Mouse (Mus musculus) limb, embryonic 12.5 days (tissue): ENCODE data around the gene Tbc1d1. TPM values are rescaled to one million over a fixed set of nuclear protein-coding genes. Genes with fewer than 3 reads are reported as not detected.
A peak's percentile ranks its signal among the peaks of the same experiment; 100 is the strongest.
"Not testable (repeated sequence)": the region's sequence is repeated elsewhere in the genome, so short reads cannot be mapped to it uniquely, and the experiment has no call there.

ENCODE experiments used
- ATAC-seq: fragments of 200-750 bp; cut with Nextera tagmentation; 2 replicates; pipeline ENCODE4 v1.8.0; 2017; ENCODE audit warnings: low read depth, moderate TSS enrichment; ENCODE audit not compliant: insufficient number of reproducible peaks, insufficient read depth, low FRiP score, low TSS enrichment
- H3K27ac ChIP-seq: fragments of 300-500 bp; sonication (generic); 2 replicates; pipeline ENCODE4 v1.5.1; 2016; ENCODE audit warnings: mild to moderate bottlenecking, moderate library complexity
- H3K27me3 ChIP-seq: fragments of 300-500 bp; sonication (generic); 2 replicates; pipeline ENCODE4 v1.6.1; 2016; ENCODE audit warnings: mild to moderate bottlenecking, moderate library complexity
- H3K36me3 ChIP-seq: fragments of 300-500 bp; sonication (generic); 2 replicates; pipeline ENCODE4 v1.6.1; 2016; ENCODE audit warnings: mild to moderate bottlenecking, moderate library complexity
- H3K4me1 ChIP-seq: fragments of 300-500 bp; sonication (generic); replicated peaks from 2 replicates; pipeline ENCODE4 v1.6.1; 2016
- H3K4me2 ChIP-seq: fragments of 300-500 bp; sonication (generic); 2 replicates; pipeline ENCODE4 v1.6.1; 2016; ENCODE audit warnings: mild to moderate bottlenecking, moderate library complexity
- H3K4me3 ChIP-seq: fragments of 300-500 bp; sonication (generic); replicated peaks from 2 replicates; pipeline ENCODE4 v1.5.1; 2016; ENCODE audit warnings: mild to moderate bottlenecking
- H3K9ac ChIP-seq: fragments of 300-500 bp; sonication (generic); replicated peaks from 2 replicates; pipeline ENCODE4 v1.6.1; 2016; ENCODE audit warnings: mild to moderate bottlenecking, moderate library complexity
- H3K9me3 ChIP-seq: fragments of 300-500 bp; sonication (generic); 2 replicates; pipeline ENCODE4 v1.6.1; 2016; ENCODE audit warnings: mild to moderate bottlenecking, moderate library complexity
- WGBS: fragments of 180-500 bp; shearing (Covaris S2); methylation state at CpG from one replicate; pipeline ENCODE4 v1.1.7; 2016; 5-methylcytosine and 5-hydroxymethylcytosine counted together
- polyA plus RNA-seq: library from polyadenylated mRNA; unstranded; fragments of >200 nt; fragmentation: Nextera tagmentation; extraction: Ambion mirVana; gene quantifications from 2 replicates; pipeline ENCODE4 v1.2.1, GENCODE M21; 2016

Gene Tbc1d1
- polyA plus RNA-seq, 1 experiment from 2014 or later: 32.8 TPM

DNA sequence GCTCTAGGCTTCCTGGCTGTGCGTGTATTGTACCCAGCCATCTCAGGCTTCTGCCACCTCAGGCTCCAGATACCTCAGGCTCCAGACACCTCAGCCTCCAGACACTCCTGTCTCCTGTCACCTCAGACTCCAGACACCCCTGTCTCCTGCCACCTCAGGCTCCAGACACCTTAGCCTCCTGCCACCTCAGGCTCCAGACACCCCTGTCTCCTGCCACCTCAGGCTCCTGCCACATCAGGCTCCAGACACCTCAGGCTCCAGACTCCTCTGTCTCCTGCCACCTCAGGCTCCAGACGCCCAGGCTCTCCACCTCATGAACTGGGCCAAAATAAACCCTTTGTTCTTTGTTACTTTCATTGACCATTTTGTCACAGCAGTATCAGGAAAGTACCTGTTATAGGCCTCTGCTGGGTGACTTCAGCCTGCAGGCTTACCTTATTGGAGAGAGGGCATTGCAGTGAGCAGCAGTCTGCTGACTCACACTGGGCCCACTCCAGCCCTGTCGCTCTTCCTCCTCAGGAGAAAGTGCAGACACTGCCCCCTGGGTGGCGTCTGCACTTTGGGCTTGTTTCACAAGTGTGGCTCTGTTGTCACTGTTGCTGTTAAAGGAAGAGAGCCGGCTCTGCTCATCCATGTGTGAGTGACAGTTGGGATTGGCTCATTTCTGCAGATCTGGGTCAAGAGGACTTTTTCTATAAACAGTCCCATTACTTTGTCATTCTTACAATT lies 188.0 kb downstream of the Tbc1d1 start:
- Histone ChIP-seq H3K4me1 (peaks cover 31% of the 10 kb centered on the region), H3K9me3 (no peaks in the 10 kb centered on the region), H3K27ac (peak overlapping the region; percentile 73), H3K27me3 (no peaks in the 10 kb centered on the region), H3K4me3 (no peak overlapping the region), H3K4me2 (no peak overlapping the region), H3K9ac (no peak overlapping the region), H3K36me3 (peaks cover 43% of the 10 kb centered on the region; the same call in 1 of the 2 replicates)
- ATAC-seq: peak; percentile 46; the same call in 1 of the 2 replicates
- WGBS: 46% methylated on average over 5 of the region's 5 CpGs

DNA sequence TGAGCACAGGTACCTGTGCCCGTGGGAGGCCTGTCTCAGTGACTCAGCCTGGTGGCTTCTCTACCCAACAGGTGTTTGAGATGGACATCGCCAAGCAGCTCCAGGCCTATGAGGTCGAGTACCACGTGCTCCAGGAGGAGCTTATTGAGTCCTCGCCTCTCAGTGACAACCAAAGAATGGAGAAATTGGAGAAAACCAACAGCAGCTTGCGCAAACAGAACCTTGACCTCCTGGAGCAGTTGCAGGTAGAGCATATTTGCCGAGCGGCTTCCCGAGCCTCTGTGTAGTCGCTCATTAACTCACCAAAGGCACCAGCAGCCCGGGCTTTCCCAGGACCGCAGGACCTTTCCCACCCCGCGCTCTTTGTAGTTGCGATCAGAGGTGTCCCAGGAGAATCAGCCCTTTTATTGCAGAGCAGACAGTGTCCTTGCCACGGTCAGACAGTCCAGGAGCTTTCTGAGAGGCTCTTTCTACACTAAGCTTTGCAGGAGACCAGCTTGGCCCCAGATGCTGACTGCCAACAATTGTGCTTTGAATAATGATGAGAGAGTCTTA lies 189.2 kb downstream of the Tbc1d1 start:
- Histone ChIP-seq H3K4me2 (no peak overlapping the region), H3K27ac (no peak overlapping the region), H3K4me3 (no peak overlapping the region), H3K27me3 (no peaks in the 10 kb centered on the region), H3K9ac (no peak overlapping the region), H3K9me3 (no peaks in the 10 kb centered on the region), H3K36me3 (peaks cover 50% of the 10 kb centered on the region; the same call in 1 of the 2 replicates), H3K4me1 (peaks cover 23% of the 10 kb centered on the region)
- 69% methylated on average over 16 of the region's 16 CpGs for WGBS
- ATAC-seq: no peak

DNA sequence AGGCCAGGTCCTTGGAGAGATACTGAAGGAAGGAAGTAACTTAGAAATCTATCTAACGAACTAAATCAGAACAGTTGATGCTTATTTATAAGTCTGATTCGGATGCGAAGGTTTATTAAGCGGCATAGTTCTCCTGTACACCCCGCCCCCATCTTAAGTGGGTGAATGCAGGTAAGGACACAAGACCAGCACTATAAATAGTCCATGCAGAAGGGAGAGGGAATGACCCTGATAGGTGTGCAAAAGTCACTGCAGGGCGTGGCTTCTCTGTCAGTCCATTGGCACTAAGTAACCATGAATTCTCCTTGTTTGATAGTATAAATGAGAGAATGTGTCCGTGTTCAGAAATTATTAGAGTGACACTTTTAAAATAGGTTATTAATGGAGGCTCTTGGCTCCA lies 189.7 kb downstream of the Tbc1d1 start:
- no peak for ATAC-seq
- Histone ChIP-seq H3K9me3 (no peaks in the 10 kb centered on the region), H3K27me3 (no peaks in the 10 kb centered on the region), H3K4me3 (no peak overlapping the region), H3K36me3 (peaks cover 55% of the 10 kb centered on the region), H3K9ac (no peak overlapping the region), H3K4me2 (no peak overlapping the region), H3K27ac (no peak overlapping the region), H3K4me1 (peaks cover 23% of the 10 kb centered on the region)
- 86% methylated on average over 7 of the region's 7 CpGs for WGBS

DNA sequence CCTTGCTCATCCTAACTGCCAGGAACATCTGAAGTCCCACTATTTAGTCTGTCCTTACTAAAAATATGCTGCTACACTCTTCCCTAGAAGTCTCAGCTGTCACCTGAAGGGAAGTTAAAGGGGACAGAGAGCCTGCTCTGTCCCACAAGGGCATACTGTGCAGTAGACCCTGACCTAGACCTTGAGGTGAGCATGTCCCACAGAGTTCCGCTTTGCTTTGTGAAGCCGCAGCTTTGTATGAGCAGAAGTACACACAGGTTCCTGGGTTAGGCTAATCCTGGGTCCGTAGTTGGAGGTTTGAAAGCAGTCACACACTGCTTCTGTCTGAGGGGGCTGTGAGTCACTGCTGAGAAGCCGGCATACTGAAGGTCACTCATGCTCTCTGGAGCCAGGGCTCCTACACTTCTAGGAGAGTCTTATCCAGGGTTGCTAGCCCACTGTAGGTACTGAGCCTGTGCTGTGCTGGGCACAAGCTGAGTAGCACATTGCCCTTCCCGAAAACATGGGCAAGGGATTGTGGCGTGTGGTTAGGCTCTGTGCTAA lies 190.3 kb downstream of the Tbc1d1 start:
- H3K27ac ChIP-seq: no peak overlapping the region
- H3K9me3 ChIP-seq: no peaks in the 10 kb centered on the region
- no peak overlapping the region for H3K4me2 ChIP-seq
- 91% methylated on average over 6 of the region's 6 CpGs for WGBS
- H3K4me3 ChIP-seq: no peak overlapping the region
- peaks cover 58% of the 10 kb centered on the region for H3K36me3 ChIP-seq
- H3K9ac ChIP-seq: no peak overlapping the region
- no peaks in the 10 kb centered on the region for H3K27me3 ChIP-seq
- H3K4me1 ChIP-seq: peaks cover 23% of the 10 kb centered on the region
- no peak for ATAC-seq

DNA sequence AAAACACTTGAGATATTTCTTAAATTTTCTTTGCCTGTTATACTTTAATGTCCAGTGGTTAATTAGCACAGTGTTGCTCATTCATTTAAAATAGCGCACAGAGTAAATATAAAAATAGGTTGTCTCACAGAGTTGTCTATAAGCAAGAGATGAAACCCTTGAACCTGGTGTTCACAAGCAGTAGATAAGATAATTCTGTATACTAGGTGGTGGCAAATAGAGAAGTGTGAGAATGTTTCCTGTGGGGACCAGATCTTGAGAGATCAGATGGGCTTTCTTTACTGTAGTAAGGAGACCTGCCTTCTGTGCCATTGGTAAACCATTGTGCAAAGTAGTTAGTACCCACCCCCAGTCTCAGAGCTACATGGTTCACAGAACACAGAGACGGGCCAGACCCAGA lies 192.1 kb downstream of the Tbc1d1 start:
- Histone ChIP-seq H3K36me3 (peaks cover 55% of the 10 kb centered on the region), H3K4me1 (peaks cover 12% of the 10 kb centered on the region), H3K27me3 (no peaks in the 10 kb centered on the region), H3K27ac (no peak overlapping the region), H3K9me3 (no peaks in the 10 kb centered on the region), H3K4me3 (no peak overlapping the region), H3K9ac (no peak overlapping the region), H3K4me2 (no peak overlapping the region)
- 98% methylated on average over 2 of the region's 2 CpGs for WGBS
- ATAC-seq: no peak

DNA sequence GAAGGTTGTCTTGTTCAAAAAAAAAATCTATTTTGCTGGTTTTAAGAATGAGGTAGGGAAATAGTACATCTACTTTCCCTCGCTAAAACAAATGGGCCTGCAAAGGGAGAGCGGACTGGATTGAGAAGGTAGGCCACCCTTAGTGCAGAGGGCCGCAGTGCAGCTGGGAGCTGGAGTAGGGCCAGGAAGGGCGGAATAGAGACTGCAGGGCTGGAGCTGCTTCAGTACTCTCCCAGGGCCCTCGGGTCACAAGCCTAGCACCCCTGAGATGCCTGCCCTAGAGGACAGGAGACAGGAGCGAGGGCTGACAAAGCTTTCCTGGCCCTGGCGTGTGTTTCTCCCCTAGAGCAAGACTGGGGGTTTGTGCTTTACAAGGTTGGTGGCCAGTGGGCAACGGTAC lies 192.7 kb downstream of the Tbc1d1 start:
- Histone ChIP-seq H3K9me3 (no peaks in the 10 kb centered on the region), H3K36me3 (peaks cover 55% of the 10 kb centered on the region), H3K4me3 (no peak overlapping the region), H3K27me3 (no peaks in the 10 kb centered on the region), H3K27ac (no peak overlapping the region), H3K4me1 (peaks cover 10% of the 10 kb centered on the region), H3K9ac (no peak overlapping the region), H3K4me2 (no peak overlapping the region)
- ATAC-seq: no peak
- WGBS: 93% methylated on average over 8 of the region's 8 CpGs

DNA sequence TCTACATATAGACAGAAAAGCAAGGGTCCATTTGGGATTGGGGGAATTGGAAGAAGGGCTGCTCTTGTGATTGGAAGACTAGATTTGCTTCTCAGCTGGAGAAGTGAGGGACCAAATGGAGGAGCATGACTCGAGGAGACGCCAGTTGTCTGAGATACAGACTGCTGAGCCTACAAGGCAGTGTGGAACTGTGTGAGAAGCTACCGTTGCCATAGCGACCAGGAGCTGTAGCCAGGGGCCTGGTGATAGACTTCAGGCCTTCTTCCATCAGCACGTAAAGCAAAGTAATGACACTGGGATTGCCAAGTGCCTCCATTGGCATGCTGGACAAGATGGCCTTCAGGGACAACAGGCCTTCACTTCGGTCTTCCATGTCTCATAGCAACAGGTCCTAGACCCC lies 195.9 kb downstream of the Tbc1d1 start:
- no peak overlapping the region for H3K4me3 ChIP-seq
- 67% methylated on average over 6 of the region's 6 CpGs for WGBS
- peaks cover 37% of the 10 kb centered on the region for H3K36me3 ChIP-seq

DNA sequence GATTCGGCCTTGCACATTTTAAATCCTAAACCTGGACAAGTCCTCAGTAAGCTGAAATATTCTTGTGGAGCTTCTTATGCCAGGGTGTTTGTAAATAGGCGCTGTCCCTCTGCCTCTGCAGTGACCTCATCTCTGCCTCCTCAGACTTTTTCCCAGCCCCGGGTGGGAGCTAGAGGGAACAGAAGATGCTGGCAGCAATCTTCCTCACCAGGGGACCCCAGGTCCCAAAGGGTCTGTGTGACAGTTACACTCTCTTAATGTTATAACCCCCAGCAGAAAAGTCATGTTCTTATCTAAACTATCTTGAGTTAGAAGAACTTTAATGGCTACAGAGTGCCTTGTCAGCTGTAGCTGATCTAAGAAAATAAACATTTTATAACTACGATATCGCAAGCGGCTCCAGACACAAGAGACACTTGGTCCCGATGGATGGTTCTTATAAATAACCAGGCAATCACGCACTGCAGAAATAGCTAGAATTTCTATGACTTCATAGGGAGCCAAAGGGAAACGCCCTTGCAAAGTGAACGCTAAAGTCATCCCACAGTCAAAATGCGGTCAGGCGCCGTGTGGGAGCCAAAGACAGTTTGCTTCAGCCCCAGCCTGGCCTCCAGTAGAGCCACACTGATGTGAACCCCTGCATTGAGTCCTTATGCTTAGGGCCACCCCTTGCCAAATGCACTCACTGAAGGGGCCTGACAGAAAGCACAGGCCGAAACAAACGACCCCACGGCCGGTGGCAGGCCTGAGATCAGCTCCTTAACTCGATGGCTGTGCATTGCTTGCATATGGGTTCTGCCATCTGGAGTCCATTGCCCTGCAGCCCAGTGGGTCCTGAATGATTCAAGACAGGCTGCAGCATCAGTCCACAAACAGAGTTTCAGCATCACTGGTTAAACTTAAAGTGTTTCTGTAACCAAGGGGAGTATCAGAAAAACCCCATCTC lies 202.8 kb downstream of the Tbc1d1 start:
- ATAC-seq: no peak
- no peaks in the 10 kb centered on the region for H3K36me3 ChIP-seq
- no peak overlapping the region for H3K4me3 ChIP-seq
- no peaks in the 10 kb centered on the region for H3K27me3 ChIP-seq
- H3K4me1 ChIP-seq: peaks cover 5% of the 10 kb centered on the region
- no peak overlapping the region for H3K4me2 ChIP-seq
- no peaks in the 10 kb centered on the region for H3K9me3 ChIP-seq
- WGBS: 66% methylated on average over 18 of the region's 18 CpGs
- no peak overlapping the region for H3K9ac ChIP-seq
- H3K27ac ChIP-seq: peak overlapping the region; percentile 46; the same call in 1 of the 2 replicates

More for the DNA sequence above, 195.9 kb downstream of the Tbc1d1 start:
- no peak overlapping the region for H3K9ac ChIP-seq
- no peaks in the 10 kb centered on the region for H3K4me1 ChIP-seq
- H3K27me3 ChIP-seq: no peaks in the 10 kb centered on the region
- H3K9me3 ChIP-seq: no peaks in the 10 kb centered on the region
- no peak for ATAC-seq
- H3K4me2 ChIP-seq: no peak overlapping the region
- H3K27ac ChIP-seq: no peak overlapping the region

DNA sequence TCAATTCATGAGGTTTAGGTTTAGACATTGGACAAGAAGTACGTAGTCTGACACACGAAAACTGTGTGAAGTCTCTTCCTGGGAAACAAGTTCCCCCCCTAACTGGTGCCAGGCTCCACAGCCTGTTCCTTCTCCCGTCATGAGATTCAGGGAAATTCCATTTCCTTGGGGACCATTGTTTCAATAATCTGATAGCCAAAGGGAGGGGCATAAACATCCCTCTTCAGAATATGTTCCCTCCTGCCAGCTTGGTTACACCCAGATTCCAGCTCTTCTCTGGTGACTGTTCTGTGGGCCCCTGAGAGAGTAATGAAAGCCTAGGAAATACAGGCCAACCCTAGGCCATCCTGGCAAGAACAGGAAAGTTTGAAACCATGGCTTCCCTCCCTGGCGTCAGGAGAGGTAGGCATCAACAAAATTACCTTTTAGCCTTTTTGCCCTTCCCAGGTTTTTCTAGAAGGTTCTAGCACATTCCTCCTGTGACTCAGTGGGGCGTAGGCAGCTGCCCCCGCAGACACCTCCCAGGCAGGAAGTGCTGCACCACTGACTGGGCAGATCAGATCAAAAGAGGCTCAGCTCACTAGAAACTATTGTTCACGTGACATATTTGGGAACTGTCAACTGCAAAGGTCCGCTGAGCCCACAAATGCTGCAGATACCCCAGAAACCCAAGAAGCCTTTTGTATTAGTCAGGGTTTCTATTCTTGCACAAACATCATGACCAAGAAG lies 204.2 kb downstream of the Tbc1d1 start:
- Histone ChIP-seq H3K9ac (no peak overlapping the region), H3K36me3 (no peaks in the 10 kb centered on the region), H3K27me3 (no peaks in the 10 kb centered on the region), H3K4me2 (no peak overlapping the region), H3K4me1 (peaks cover 19% of the 10 kb centered on the region), H3K4me3 (no peak overlapping the region), H3K27ac (no peak overlapping the region), H3K9me3 (no peaks in the 10 kb centered on the region)
- 85% methylated on average over 8 of the region's 8 CpGs for WGBS
- ATAC-seq: no peak

DNA sequence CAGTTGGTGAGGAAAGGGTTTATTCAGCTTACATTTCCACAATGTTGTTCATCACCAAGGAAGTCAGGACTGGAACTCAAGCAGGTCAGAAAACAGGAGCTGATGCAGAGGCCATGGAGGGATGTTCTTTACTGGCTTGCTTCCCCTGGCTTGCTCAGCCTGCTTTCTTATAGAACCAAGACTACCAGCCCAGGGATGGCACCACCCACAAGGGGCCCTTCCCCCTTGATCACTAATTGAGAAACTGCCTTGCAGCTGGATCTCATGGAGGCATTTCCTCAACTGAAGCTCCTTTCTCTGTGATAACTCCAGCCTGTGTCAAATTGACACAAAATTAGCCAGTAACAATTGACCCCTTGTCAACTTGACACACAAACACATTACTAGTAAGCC lies 204.8 kb downstream of the Tbc1d1 start:
- H3K27ac ChIP-seq, H3K27me3 ChIP-seq, H3K4me2 ChIP-seq, ATAC-seq, H3K9me3 ChIP-seq, H3K9ac ChIP-seq, H3K36me3 ChIP-seq, H3K4me3 ChIP-seq: not testable (repeated sequence)
- H3K4me1 ChIP-seq: peaks cover 24% of the 10 kb centered on the region
